Mouse (Mus musculus) right cerebral cortex, adult 18-20 months (tissue): Measurements from ENCODE around the gene Magi2.
"Not testable (repeated sequence)": the region's sequence is repeated elsewhere in the genome, so short reads cannot be mapped to it uniquely, and the experiment has no call there.

Experiments used
- DNase-seq: peaks from one replicate; pipeline ENCODE4 v3.0.0; 2022; ENCODE audit warnings: mixed read lengths

The Magi2 gene

DNA sequence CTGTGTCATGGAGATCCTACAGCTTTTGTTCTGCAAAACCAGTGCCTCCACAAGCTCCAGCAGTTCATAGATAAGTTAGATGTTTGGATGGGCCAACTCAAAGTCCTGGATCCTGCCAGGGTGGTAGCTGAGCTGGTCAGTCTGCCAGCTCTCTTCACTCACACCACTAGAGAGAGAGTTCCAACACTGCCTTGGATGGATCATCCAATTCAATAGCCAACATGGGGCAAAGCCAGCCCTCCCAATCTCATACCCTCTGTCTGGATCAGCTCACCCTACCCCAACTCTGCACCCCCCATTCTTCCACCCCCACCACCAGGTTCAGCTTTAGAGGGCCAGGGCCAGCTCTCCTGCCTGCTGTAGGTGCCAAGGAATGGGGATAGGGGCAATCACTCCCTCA, 235.7 kb downstream of the Magi2 start:
- no peak for DNase-seq

DNA sequence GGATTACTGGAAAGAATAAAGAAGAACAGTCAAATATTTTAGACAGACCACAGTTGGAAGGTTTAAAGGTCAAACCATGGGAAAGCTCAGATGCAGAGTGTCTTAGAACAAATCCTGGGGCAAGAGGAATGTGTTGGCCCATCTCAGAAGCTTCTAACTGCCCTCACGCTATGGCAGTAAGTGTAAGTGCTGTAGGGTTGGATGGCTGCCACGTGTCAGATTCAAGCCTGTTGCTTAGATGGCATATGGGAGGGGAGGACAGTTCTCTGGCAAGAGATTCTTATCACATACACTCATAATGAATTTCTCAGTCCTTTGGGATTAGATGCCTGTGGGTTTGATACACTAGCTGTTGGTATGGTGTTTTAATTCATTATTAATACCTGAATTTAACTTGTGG, 238.5 kb downstream of the Magi2 start:
- no peak for DNase-seq

DNA sequence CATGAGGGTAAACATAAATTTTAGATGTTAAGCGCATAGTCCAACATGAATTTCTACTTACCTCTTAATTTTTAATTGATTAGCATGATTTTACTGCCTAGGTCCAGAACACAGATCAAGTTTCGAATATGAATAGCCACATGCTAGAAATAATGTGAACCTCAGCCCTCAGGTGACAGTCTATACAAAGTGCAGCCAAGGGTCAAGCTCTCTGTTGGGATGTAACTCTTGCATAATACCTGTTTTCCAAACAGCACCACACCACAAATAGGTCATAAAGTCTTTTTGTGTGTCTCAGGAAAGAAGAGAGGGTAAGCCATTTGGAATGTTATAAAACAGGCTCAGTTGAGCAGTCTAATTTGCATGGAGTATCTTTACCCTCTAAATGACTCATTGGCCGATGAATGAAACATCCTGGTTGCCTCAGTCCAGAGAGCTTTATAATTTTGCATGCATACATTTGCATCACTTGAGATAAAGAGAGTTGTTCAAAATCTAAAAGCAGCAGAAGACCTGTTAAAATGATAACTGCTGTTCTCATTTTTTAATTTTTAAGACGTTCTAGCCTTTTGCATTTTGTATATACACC, 246.1 kb downstream of the Magi2 start:
- no peak for DNase-seq

DNA sequence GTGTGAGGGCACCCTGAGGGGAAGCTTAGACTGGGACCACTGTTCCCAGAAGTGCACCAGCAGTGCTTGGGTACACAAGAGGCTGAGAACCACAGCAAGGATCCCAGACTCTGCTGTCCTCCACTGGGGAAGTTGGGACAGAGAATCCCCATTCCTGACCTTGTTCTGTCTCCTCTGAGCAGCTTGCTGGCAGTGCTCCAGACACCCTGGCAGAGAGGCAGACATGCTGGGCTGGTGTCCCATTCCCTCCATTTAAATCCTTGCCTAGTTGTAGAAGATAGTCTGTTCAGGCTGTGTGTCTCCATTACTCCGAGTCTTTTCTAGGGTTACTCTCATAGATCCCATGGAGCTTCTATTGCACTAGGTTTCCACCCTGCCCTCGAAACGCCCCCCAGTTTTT, 256.1 kb downstream of the Magi2 start:
- peak; percentile 33 for DNase-seq

DNA sequence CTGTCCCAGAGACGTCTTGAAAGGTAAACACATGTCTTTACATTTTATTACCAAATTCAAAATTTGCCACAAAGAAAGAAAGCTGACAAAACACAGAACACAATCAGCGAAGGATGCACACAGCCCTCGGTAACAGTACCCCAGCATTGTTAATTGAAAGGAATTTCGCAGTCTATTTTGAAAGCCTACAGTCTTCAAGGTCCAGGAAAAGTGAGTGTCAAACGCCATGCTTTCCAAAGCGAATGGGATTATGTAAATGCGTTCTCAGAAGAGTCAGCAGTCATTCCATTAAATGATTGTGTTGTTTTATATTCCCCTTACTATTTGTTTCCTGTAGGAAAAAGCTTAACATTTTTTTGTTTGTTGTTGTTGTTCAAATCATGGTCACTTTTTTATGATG, 261.1 kb downstream of the Magi2 start:
- no peak for DNase-seq

DNA sequence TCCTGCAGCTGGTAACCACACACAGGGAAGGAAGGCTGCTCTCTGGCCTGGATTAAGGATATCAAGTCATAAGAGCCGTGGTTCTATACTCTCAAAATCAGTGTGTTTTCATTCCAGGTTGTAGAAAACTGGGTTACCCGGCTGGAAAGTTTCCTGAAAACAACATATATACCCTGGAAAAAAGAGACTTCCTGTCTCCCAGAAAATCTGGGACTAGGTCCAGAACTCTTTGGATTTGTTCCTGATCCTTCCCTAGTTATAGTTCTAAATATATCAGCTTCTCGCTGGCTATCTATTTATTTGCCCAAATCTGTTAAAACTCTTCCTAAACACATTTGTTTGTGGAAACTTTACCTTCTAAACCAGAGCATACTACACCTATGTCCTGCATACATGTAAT, 274.2 kb downstream of the Magi2 start:
- DNase-seq, result peak; percentile 49

DNA sequence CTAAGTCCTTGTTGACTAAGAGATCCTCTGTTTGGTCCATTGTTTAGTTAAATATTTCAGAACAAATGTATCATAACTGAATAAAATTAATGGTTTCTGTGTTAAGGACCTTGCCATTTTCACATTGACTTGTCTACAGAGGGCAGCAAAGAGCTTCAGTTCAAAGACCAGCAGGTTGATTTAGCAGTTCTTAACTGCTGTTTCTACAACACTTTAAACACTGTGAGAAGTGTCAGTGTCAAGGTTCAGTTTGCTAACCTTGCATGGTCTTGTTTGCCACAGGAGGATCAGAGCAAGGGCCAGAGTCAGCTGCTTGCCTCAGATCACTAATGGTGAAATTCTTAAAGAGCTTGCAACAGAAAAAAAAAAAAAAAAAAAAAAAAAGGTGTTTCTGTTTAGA, 295.3 kb downstream of the Magi2 start:
- no peak for DNase-seq

DNA sequence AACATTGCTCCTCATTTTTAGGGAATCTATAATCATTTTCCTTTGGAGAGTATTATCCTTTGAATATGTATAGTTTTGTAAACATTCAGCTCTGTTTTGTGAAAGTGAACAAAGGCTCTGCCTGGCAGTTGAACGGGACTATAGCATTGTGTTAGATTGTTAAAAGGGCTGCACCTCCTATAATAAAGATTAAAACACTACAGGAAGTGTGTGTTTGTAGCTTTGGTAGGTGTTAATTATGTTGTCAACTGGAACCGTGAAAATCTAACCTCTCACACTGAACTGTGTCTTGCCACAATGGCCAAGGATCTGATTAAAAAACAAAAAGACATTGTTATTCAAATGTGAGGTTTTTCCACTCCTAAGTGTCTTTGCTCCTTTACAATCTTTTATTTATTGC, 312.5 kb downstream of the Magi2 start:
- DNase-seq, result no peak

DNA sequence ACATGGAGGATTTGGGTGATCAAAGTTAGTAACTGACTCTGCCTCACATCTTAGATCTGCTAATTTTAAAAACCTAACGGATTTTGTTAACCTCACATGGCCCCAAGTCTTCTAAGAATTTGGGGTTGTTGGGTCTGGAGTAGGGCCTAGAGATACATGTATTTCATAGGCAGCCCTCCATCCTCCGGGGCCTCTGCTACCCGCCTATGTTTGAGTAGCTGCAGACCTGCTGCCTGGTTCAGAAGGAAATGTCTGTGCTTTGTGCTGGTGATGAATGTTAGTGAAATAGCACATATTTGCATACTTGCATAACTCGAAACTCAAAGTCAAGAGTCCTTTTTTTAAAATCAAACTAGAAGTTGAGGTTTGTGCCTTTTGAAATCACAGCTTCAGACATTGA, 319.6 kb downstream of the Magi2 start:
- DNase-seq, result peak; percentile 60

DNA sequence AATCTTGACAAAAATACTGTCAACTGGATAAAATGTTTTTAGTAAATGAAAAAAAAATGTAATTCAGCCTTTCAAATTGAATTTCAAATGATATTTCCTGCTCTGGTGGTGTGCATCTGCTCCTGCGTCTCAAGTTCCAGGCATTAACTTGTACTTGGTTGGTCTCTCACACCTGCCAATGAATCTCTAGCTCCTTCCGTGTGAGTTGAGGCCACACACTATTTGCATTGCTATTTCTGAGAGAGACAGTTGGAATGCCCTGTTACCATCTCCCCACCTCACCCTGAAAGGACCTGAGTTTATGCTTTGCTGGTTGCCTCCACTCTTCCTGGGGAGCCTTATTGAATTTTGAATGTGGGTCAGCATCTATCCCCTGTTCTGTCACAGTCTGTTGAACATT, 320.1 kb downstream of the Magi2 start:
- no peak for DNase-seq

DNA sequence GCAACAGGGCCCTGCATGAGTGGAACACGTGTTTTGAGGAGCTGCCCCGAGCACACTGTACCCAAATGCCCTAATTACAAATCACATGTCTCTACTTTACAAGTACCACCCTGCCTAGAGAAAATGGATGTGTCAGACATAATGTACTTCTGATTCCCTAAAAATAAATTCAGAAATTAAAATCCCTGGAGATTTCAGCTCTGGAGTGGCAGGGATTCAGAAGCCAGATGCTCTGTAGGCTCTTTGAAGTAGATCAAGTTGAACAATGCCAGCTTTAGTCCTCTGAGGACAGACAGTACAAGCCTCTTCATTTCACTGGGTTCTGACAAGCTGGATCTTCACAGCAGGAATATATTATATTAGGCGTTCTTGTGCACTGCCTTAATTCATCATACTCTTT, 326.7 kb downstream of the Magi2 start:
- DNase-seq, result peak; percentile 68

DNA sequence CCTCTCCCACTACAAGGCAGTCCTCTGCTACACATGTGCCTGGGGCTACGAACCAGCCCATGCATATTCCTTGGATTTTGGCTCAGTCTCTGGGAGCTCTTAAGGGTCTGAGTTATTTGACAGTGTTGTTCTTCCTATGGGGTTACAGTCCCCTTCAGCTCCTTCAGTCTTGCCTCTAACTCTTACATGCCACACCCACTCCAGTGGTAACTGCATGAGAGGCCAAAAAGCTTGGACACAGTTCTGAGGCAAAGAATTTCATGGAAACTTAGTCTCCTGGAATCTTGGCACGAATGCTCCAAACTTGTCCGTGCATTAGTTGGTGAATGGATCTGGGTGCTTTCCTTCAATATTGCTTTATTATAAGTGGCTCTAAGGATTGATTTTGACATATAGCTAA, 338.8 kb downstream of the Magi2 start:
- no peak for DNase-seq

DNA sequence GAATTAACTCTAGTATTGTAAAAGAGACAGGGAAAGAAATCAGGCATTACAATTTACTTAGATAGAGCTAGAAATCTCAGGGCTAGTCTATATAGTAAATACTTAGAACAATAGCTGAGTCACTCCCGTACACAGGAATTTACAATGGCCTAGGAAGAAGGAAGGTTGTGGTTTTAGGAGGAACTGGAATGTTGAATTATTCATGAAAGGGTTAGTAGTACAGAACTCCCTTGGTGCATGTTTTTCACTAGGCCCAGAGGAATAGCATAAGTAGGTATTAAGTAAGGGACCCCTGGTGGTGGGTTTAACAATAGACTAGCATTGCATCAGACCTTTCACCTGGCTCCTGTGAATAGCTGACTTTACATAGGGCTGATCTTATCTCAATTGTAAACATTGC, 339.3 kb downstream of the Magi2 start:
- DNase-seq, result not testable (repeated sequence)

DNA sequence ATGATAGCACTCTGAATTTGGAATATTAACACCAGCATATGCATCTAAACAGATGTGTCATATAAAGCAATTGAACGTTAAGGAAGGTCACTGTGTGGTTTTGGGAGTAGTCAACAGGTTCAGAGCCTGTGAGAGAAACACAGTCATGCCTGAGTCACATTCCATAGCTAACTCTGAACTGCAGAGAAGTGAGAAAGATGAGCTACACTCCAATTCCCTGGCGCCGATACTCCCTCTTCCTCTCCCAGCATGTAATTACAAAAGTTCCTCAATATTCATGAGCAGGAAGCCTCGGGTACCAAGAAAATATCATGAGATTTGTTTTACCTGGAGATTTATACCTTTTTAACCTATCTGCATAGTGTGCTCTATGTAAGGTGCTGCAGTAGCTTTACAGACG, 380.9 kb downstream of the Magi2 start:
- DNase-seq, result no peak

DNA sequence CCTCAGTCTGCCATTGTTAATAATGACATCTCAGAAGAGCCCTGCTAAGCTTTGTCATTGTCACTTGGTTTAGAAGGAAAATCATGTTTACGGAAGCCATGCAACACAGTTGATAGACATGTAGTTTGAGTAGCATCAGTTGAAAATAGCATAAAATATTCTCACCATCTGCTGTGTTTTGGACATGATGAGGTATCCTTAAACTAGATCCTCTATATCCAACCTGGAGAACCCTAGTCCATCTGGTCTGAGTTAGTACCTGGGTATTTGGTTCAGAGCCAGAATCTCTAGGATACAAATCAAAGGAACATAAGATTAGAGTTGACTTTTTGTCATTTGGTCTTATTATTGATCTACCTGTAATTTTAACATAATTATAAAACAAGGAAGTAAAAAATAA, 385.0 kb downstream of the Magi2 start:
- no peak for DNase-seq

DNA sequence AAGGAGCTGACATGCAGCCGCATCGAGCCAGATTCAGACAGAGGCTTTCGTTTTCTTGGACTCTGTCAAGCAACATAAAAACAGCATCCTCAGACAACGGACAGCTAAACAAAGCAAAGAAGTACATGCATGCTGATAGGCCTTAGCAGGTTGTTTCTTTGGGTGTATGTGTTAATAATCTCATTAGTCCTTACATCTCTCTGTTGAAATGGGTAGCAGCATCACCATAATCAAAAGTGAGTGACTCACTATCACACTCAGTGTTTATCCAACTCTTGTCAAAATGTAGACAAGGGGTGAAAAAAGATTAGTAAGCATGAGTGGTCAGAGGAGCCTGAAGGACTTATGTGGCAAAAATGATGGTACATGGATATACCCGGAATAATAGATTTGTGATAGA, 394.8 kb downstream of the Magi2 start:
- no peak for DNase-seq

DNA sequence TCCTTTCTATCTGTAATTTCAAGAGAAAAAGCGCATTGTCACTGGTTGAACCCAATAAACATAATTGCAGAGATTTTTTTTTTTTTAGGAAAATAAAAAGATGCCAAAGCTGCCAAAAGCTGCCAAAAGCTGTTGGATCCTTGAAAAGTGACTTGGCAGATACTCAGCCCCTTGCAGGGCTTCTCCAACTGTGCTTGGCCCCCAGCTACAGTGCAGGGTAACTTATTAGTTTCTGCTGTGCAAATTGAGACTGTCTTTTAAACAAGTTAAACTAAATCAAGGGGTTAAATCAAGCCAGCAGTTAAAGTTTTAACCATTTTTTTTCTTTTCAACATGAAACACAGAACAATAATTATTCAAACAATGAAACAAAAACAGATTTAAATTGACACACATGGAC, 407.1 kb downstream of the Magi2 start:
- DNase-seq, result no peak

DNA sequence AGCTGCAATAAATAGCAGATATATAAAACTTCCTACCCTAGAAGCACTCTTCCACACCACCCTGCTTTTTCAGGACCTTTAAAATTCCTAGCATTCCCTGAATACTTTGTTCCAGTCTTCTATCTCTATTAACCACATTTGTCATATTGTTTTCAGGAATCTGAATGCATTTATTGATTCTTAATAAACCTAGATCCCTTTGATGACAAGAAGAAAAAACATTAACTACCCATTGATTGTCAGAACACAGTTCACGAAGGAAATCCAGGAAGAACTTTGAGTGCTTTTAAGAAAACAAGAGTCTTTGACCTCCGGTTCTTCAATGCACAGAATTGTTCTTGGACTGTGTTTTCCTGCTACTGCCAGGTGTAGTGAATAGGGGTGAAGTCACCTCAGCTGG, 411.0 kb downstream of the Magi2 start:
- no peak for DNase-seq

DNA sequence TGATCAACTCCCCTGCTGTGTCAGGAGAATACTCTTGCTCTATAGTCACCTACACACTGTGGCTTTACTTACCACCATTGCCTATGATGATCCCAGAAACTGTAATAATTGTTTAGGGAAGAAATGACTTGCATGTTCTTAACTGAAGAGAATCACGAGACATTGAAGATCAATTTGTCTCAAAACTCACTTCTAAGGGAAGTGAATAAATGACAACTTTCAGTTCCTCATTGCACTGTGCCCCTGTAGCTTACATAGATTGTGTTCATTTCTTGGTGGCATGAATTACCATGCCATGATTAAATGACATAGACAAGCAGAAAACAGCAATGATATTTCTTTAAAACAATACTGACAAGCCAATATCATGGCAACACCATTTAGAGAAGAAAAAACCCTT, 429.1 kb downstream of the Magi2 start:
- no peak for DNase-seq

DNA sequence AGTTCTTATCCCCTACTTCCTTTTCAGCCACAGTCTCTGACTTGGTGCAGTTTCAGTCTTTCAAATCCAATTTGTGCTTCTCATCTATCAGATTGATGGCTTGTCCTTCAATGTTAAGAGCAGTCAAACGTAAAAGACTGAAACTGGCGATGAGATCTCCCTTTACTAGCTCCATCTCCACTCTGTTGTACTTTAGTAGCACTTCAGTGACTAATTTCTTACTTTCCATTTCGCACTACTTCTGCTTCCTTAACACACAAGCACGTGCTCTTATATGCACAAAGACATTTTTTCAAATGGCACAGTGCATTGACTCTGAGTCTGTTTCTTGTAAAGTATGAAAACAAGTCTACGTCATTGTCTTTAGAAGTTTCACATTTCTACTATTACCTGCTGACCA, 439.6 kb downstream of the Magi2 start:
- no peak for DNase-seq

DNA sequence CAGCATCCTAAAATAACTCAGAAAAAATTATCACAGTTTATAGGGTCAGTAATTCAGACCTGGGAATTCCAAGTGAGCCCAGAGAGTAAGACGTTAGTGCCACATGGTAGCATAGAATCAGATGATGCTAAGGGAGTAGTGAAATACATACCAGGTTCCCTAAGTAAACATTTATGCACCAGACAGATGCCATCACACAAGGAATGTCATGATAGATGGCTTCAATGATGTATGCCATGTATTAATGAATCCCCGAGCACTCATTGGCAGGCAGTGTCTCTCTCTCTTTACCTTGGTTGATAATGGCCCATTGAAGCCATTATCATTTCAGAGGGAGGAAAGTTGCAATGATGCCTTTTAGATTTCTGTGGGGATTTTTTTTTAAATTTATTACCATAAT, 490.5 kb downstream of the Magi2 start:
- DNase-seq, result no peak

DNA sequence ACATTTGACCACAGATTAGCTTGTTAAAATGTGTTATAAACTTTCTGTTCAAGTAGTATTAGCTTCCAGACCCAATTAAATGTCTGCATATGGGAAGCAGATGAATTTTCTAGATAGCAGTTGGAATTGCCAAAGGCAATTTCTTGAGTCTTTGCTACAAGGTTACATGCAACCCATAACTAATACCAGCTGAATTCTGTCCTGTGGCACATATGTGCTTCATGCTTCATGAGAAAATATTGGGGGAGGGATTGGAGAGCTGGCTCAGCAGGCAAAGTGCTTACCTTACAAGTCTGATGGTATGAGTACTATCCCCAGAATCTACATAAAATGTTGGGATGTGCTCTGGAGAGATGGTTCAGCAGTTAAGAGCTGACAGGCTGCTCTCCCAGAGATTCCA, 499.4 kb downstream of the Magi2 start:
- no peak for DNase-seq

DNA sequence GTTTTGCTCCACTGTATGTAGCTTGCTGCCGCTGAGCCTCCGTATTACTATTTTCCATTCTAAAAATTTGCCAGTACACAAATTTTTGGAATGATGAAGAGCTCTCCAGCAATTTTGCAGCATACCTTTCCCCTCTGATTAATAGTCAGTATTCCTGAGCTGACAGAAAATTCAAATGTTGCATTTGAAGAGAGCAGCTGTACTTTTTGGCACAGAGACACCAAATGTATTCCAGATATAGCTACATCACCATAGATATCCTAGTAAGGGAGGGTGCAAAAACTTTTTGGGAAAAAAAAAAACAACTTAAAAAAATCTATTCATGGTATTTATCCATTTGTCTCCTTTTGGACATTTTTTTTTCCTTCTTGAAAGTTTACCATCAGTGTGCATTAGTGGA, 518.5 kb downstream of the Magi2 start:
- DNase-seq, result no peak

DNA sequence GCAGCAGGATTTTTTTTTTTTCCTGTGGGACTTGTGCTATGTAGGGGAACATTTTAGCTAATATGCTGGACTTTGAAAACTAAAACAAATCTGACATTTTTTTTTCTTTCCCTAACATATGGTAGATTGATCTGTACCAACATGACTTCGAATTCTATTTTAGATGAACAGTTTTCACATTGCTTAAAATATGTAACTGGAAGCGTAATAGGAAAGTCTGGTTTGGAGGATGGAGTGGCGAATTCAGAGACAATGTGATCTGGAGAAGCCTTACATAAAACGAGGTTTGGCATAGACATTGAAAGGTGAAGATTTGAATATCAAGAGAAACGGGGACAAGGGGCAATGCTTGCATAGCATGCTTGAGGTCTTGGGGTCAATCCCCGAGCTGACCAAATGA, 519.1 kb downstream of the Magi2 start:
- peak; percentile 21 for DNase-seq

DNA sequence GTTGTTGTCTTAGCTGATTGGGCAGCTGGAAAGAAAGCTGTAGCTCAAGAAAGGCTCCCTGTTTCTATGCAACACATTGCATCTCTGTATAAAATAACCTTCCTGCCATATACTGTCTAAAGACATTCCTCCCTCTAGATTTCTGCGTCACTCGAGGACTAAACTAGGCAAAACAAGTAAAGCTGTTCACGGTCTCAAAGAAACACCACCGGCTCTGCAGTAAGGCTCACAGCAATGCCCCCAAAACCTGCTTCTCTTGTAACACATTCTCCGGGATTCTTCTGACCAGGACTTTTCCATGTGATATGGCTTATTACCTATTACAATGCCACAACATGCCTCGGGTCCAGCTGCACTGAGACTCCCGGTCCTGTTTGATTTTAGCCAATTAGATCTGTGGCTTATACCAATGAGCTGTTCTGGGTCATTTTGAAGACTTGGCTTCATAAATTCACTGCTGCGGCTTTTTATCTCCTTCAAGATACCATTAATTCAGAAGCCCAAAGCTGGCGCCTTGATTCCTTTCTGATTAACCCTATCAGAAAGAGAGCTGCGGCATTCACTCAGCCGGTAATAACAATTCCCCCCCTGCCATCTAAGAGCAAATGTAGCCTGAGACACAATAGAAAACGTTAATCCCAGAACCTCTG, 520.2 kb downstream of the Magi2 start:
- DNase-seq, result peak; percentile 38
